Mouse (Mus musculus) ES-Bruce4 (cell line): ENCODE measurements at regions not wholly inside any gene's neighbourhood (a gene's known extent, or its start where the extent isn't known, plus 50 kb on each side); places are given as distances from the start of the nearest gene placed in this dataset.

Experiments used
- CTCF ChIP-seq: IDR thresholded peaks from one replicate; pipeline ENCODE4 v1.8.1; 2011; ENCODE audit warnings: low read depth, low read length
- EP300 ChIP-seq: IDR thresholded peaks from 2 replicates; pipeline ENCODE4 v1.6.1; 2011; ENCODE audit warnings: low read depth, low read length; ENCODE audit not compliant: insufficient read depth
- POLR2A ChIP-seq: IDR thresholded peaks from one replicate; pipeline ENCODE4 v1.8.1; 2011; ENCODE audit warnings: low read length; ENCODE audit not compliant: insufficient read depth

DNA sequence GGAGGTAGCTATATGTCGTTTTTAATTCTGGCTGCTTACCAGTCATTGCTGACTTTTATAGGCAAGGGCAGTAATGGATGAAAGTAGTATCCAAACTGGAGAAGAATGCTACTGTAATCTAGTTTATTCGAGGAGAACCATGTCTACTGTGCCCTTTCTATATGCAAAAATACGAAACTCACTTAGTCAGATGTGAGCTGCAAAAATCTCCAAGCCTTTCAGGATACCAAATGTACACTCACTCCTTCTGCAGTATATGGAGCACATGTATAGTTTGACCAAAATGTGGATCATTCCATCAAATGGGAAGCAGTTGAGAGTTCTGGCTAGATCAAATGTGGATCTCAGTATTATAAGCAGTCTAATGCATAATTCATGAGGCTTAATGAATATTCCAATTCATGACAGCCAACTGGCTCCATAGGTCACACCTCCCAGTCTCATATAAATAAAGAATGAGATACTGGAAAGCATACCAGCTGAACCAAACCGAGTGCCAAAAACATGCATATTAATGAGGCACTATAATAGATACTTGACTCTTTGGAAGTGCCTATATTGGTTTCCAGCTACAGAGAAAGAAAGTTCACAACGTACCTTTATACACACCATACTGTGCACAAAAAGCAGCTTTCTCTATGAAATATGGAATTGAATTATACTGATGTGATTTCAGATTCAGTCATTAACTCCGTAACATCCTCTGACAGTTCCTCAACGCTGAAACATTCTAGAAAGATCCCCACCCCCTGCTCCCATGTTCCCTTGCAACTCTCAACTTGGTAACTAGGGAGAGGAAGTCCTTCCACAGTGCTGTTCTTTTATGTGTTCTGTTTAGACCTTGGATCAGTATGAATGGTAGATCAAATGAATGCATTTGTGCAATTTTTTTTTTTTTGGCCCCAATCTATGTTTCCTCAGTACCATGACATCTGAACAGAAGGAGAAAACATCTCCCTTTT, 738.1 kb upstream of the Nr2f1 start:
- TF ChIP-seq CTCF (no peak), POLR2A (no peak), EP300 (no peak)
